Mouse (Mus musculus) common myeloid progenitor, adult 5-6 weeks (primary cell): ENCODE data around the gene Setd4. TPM values are rescaled to one million over a fixed set of nuclear protein-coding genes. Genes with fewer than 3 reads are reported as not detected.
"Not testable (repeated sequence)": the region's sequence is repeated elsewhere in the genome, so short reads cannot be mapped to it uniquely, and the experiment has no call there.

Experiments used
- ATAC-seq: replicated peaks from 2 replicates; pipeline ENCODE4 v1.8.0; 2016; ENCODE audit warnings: low read depth, mild to moderate bottlenecking, moderate TSS enrichment, inconsistent platforms; ENCODE audit not compliant: poor library complexity, severe bottlenecking
- total RNA-seq: library from RNA; stranded (forward); fragments of 200-1000, 187-1606 nt; gene quantifications from 2 replicates; pipeline ENCODE4 v1.2.3, GENCODE M21; 2017

Setd4 gene
- 8.0 and 19.1 TPM in 2 replicates for total RNA-seq

GRCm38 (mm10) chr16:93603439-93604212, at the start of gene Setd4:
Gene Setd4 (minus strand): TSS chr16:93604063.
- peak; percentile 79 for ATAC-seq

GRCm38 (mm10) chr16:93648441-93649183, 44.7 kb upstream of the Setd4 start:
- ATAC-seq, result peak; percentile 90

GRCm38 (mm10) chr16:93644006-93644405, 40.1 kb upstream of the Setd4 start:
- ATAC-seq, result no peak

- ATAC-seq, result no peak
Observed at GRCm38 (mm10) chr16:93627761-93628400, 24.0 kb upstream of the Setd4 start, which contains the start of gene Gm5678. Gene Gm5678 (plus strand): TSS chr16:93628097.

GRCm38 (mm10) chr16:93626745-93627144, 22.9 kb upstream of the Setd4 start:
- peak; percentile 65; the same call in 1 of the 2 replicates for ATAC-seq

GRCm38 (mm10) chr16:93624671-93625070, 20.8 kb upstream of the Setd4 start:
- ATAC-seq, result no peak

GRCm38 (mm10) chr16:93623759-93624158, 19.9 kb upstream of the Setd4 start:
- ATAC-seq, result not testable (repeated sequence)

GRCm38 (mm10) chr16:93615118-93615870, 11.4 kb upstream of the Setd4 start:
- ATAC-seq, result peak; percentile 93

- no peak for ATAC-seq
Observed at GRCm38 (mm10) chr16:93610961-93611360, 7.1 kb upstream of the Setd4 start.

GRCm38 (mm10) chr16:93609796-93610195, 5.9 kb upstream of the Setd4 start:
- no peak for ATAC-seq

- ATAC-seq, result no peak
Observed at GRCm38 (mm10) chr16:93608731-93609130, 4.9 kb upstream of the Setd4 start.

- peak; percentile 67 for ATAC-seq
Observed at GRCm38 (mm10) chr16:93607669-93608101, 3.8 kb upstream of the Setd4 start.

- ATAC-seq, result no peak
Observed at GRCm38 (mm10) chr16:93606146-93606545, 2.3 kb upstream of the Setd4 start.

- ATAC-seq, result no peak
Observed at GRCm38 (mm10) chr16:93605553-93605952, 1.7 kb upstream of the Setd4 start, which contains the start of gene Cbr1. Gene Cbr1 (plus strand): TSS chr16:93605853.

GRCm38 (mm10) chr16:93604481-93604969, 662 bp upstream of the Setd4 start:
- ATAC-seq, result no peak

GRCm38 (mm10) chr16:93599461-93599860, 4.4 kb downstream of the Setd4 start:
- no peak for ATAC-seq

GRCm38 (mm10) chr16:93597551-93597950, 6.3 kb downstream of the Setd4 start:
- ATAC-seq, result no peak

GRCm38 (mm10) chr16:93596807-93597206, 7.1 kb downstream of the Setd4 start:
- no peak for ATAC-seq

- ATAC-seq, result no peak
Observed at GRCm38 (mm10) chr16:93595766-93596165, 8.1 kb downstream of the Setd4 start.

GRCm38 (mm10) chr16:93594448-93594847, 9.4 kb downstream of the Setd4 start:
- ATAC-seq, result no peak
